Mouse (Mus musculus) megakaryocyte, adult 5-6 weeks (primary cell): ENCODE results near the gene Gm11116. TPM values are rescaled to one million over a fixed set of nuclear protein-coding genes. Genes with fewer than 3 reads are reported as not detected.
"Not testable (repeated sequence)": the region's sequence is repeated elsewhere in the genome, so short reads cannot be mapped to it uniquely, and the experiment has no call there.

Experiments used
- ATAC-seq: 2 replicates; pipeline ENCODE4 v1.8.0; 2016; ENCODE audit warnings: mild to moderate bottlenecking, inconsistent platforms; ENCODE audit not compliant: poor library complexity, severe bottlenecking
- total RNA-seq, 2 experiments: library from RNA; stranded (forward) in 1 of 2; stranded (reverse) in 1 of 2; fragments of 153-499, 151-499 nt in 1 of 2; fragments of 221-1000, 200-1000 nt in 1 of 2; gene quantifications; 2 replicates each; pipeline versions ENCODE4 v1.2.3 to v1.2.4; 2015 to 2017

Gm11116 gene
- total RNA-seq (2015) (not detected in 2 replicates), total RNA-seq (2017) (not detected in 2 replicates)

DNA sequence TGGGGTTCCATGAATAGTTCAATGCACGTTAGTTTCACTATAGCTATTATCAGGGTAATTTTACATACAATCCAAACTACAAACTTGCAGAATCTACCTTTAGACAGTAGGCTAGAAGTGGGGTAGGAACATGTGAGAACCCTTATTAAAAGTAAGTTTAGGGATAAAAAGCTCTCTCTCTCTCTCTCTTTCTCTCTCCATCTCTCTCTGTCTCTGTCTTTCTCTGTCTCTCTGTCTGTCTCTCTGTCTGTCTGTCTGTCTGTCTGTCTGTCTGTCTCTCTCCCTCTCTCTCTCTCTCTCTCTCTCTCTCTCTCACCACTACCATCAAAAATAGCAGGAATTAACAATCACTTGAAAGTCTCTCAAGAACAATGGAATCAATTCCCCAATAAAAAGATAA lies at the start of gene Gm11116:
TSS of gene Gm11116 (minus strand) at position 101 of the 400 bp plus-strand sequence.
- no peak for ATAC-seq

GRCm38 (mm10) chr5:88153999-88154398 lies 42.7 kb upstream of the Gm11116 start, which contains the start of gene Gm11115:
Gene Gm11115 (minus strand): TSS chr5:88154099.
- ATAC-seq, result no peak

DNA sequence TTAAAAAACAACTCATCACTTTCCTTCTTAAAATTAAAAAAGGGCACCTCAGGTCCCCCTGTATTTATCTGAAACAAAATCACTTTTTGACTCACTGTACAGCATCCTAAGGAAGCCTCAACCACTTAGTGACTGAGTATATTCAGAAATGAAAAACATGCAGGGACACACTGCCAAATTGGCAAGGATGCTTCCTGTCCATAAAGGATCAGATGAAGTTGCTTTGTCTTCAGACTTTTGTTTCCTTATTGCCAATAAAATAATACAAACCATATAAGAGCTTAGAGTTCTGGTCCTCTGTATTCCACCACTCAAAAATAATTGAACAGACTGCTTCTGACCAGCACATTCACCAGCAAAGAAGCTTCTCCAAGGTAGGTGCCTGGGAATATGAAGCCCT lies 25.1 kb downstream of the Gm11116 start, which contains the start of gene Smr2:
TSS of gene Smr2 (plus strand) at position 301 of the 400 bp plus-strand sequence.
- not testable (repeated sequence) for ATAC-seq

Other genes with a start within 250 kb of the Gm11116 start
- not detected in 2 replicates for gene Odam, start 226.5 kb downstream of the Gm11116 start, total RNA-seq (2015)
- gene Odam, start 226.5 kb downstream of the Gm11116 start, total RNA-seq (2017), result not detected in 2 replicates
- not detected in 2 replicates for gene Csn3, start 186.0 kb downstream of the Gm11116 start, total RNA-seq (2015)
- gene Csn3, start 186.0 kb downstream of the Gm11116 start, total RNA-seq (2017), result not detected in 2 replicates
- not detected in 2 replicates for gene 2310003L06Rik, start 142.1 kb downstream of the Gm11116 start, total RNA-seq (2015)
- not detected in 2 replicates for gene 2310003L06Rik, start 142.1 kb downstream of the Gm11116 start, total RNA-seq (2017)
- gene Gm28434, start 142.0 kb downstream of the Gm11116 start, total RNA-seq (2015), result not detected in 2 replicates
- gene Gm28434, start 142.0 kb downstream of the Gm11116 start, total RNA-seq (2017), result not detected in 2 replicates
- not detected in 2 replicates for gene Cabs1, start 132.1 kb downstream of the Gm11116 start, total RNA-seq (2015)
- not detected in 2 replicates for gene Cabs1, start 132.1 kb downstream of the Gm11116 start, total RNA-seq (2017)
- not detected in 2 replicates for gene Smr3a, start 109.0 kb downstream of the Gm11116 start, total RNA-seq (2015)
- gene Smr3a, start 109.0 kb downstream of the Gm11116 start, total RNA-seq (2017), result not detected in 2 replicates
- not detected in 2 replicates for gene Smr2, start 25.0 kb downstream of the Gm11116 start, total RNA-seq (2015)
- gene Smr2, start 25.0 kb downstream of the Gm11116 start, total RNA-seq (2017), result not detected in 2 replicates
- not detected in 2 replicates for gene Gm11115, start 42.6 kb upstream of the Gm11116 start, total RNA-seq (2015)
- gene Gm11115, start 42.6 kb upstream of the Gm11116 start, total RNA-seq (2017), result not detected in 2 replicates
- not detected in 2 replicates for gene Gm7714, start 157.4 kb upstream of the Gm11116 start, total RNA-seq (2015)
- not detected in 2 replicates for gene Gm7714, start 157.4 kb upstream of the Gm11116 start, total RNA-seq (2017)
- not detected in 2 replicates for gene Prol1, start 205.8 kb upstream of the Gm11116 start, total RNA-seq (2015)
- not detected in 2 replicates for gene Prol1, start 205.8 kb upstream of the Gm11116 start, total RNA-seq (2017)